Mouse (Mus musculus): Measurements from ENCODE around the gene Papolb.

Gene Papolb

GRCm38 (mm10) chr5:142521195-142521866, 8.5 kb downstream of the Papolb start:
- in situ Hi-C loops (cut with MboI, MseI), result no loop called here

- in situ Hi-C loops (cut with MboI, MseI), result no loop called here
Measured at GRCm38 (mm10) chr5:142520360-142520759, 9.5 kb downstream of the Papolb start.

- in situ Hi-C loops (cut with MboI, MseI), result no loop called here
Measured at GRCm38 (mm10) chr5:142518973-142519372, 10.9 kb downstream of the Papolb start.

GRCm38 (mm10) chr5:142512112-142512511, 17.8 kb downstream of the Papolb start:
- in situ Hi-C loops (cut with MboI, MseI), result no loop called here

DNA sequence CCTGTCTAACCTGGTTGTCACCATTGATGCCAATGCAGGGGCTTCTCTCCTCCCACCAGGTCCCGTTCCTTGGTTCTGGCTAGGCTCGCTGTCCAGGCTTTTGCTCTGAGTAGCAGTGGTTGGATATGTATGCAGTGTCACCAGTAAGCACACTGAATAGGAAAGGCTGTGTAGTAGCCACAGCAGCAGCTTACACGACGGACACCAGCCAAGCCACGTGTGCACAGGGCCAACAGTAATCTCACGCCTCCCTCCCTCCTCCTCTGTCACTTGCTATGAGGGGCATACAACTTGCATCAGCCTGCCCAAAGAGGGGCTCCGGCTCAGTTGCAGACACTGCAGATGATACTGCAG, 19.8 kb downstream of the Papolb start:
- in situ Hi-C loops (cut with MboI, MseI), result no loop called here

DNA sequence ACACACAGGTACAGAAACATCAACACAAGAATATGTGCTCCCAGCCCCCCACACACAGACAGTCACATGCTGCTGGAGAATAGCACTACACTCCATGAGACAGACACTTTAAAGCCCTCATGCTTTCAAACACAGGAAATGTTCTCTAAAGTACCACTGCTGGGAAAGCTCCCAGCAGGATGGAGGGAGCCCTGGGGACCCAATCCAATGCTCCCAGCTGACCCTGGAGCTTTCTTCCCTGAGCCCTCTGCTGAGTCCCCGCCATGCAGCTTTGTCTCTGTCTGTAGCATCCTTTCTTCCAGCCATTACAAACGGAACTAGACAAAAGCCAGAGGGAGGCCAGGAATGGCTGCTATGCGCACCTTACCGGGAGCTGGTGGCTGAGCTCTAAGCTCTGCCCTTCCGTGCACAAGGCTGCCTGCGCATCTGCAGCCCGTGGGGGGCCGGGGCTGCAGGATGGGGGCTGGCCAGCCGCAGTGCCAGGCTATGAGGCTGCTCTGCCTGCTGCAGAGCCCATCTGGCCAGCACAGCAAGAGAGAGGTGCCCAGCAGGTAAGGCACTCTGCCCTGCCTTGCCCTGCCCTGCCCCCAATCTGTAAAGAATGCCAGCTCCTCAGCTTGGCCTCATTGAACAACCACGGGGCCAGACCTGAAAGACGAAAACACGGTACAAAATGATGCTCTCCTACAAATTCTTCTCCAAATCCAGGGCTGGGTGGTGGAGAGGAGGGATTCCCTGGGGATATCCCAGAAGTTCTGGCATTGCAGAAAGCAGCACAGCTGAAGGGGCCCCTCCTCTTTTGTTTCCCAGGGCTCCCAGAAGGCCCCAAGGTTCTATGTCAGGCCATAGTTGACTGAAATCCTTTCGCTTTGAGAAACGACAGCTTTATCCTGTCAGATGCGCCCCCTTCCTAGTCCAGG, 20.5 kb downstream of the Papolb start:
- in situ Hi-C loops (cut with MboI, MseI), result no loop called here

DNA sequence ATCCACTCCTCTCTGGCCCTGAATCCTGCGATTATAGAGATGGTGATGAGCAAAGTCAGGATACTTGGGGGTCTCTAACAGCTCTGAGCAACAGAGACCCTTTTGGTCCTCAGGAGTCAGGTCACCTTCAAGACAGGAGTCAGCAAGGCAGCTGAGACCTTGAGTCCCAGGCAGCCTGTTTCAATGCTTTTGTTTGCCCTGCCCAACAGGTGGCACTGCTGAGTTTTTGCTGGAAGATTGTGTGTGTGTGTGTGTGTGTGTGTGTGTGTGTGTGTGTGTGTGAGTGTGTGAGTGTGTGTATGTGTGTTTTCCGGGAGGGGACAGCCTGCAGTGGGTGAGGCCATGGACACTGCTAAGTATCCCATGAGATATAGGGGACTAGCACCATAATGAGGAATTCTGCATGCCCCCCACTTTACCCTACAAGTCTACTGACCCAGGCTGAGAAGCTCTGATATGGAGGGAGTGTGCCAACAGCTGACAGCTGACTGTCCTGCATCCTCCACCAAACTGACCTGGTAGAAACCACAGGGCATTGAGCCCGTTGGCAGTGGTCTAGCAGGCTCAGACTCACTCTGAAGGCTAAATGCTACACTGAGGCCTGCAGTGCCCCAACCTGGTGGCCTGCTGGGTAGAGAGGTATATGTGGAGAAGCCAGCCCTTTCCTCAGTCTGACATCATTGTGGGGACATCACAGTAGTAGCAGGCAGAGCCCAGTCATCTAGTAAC, 24.0 kb downstream of the Papolb start:
- in situ Hi-C loops (cut with MboI, MseI), result no loop called here

DNA sequence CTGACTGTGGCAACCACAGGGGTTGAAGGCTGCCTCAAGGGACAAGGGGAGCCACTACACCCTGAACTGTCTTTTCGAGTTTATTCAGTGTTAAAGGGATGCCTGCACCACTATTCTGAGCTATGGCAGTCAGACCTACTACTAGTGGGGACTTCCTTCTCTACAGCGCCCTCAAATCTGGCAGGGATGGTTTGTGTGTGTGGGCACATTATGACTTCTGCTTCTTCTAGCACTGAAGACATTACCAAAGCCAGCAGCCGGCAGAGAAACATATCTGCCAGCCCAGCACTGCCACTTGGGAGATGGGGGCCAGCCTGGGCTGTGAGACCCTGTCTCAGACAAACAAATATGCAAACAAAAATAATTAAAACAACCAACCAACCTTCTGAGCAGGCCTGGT, 25.7 kb downstream of the Papolb start:
- in situ Hi-C loops (cut with MboI, MseI), result no loop called here

DNA sequence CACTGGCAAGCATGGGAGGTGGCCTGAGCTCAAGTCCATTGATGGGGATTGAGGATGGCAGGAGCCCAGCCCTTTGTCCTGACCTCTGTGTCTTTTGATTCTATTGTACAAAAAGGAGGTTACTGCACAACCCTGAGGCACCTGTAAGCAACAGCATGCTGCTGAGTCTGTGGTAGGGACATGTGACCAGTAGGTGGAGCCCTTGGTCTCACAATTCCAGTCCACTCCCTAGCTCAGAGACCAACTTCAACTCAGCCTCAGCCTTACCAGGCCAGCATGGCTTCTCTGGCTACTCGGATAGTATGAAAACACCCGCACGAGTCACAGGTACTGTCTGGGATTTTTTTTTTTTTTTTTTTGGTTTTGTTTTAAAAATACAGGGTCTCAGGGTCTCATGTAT, 27.5 kb downstream of the Papolb start:
- in situ Hi-C loops (cut with MboI, MseI), result no loop called here

GRCm38 (mm10) chr5:142500918-142501317, 29.0 kb downstream of the Papolb start:
- in situ Hi-C loops (cut with MboI, MseI), result no loop called here

GRCm38 (mm10) chr5:142498964-142499363, 30.9 kb downstream of the Papolb start:
- in situ Hi-C loops (cut with MboI, MseI), result loop anchor here in 1 of 2 experiments (10.0 kb wide), 1 partner anchor 336 kb away; no protein-coding TSS in a partner anchor

- in situ Hi-C loops (cut with MboI, MseI), result loop anchor here in 1 of 2 experiments (10.0 kb wide), 1 partner anchor 339 kb away; no protein-coding TSS in a partner anchor
Measured at GRCm38 (mm10) chr5:142495321-142496096, 34.4 kb downstream of the Papolb start.

DNA sequence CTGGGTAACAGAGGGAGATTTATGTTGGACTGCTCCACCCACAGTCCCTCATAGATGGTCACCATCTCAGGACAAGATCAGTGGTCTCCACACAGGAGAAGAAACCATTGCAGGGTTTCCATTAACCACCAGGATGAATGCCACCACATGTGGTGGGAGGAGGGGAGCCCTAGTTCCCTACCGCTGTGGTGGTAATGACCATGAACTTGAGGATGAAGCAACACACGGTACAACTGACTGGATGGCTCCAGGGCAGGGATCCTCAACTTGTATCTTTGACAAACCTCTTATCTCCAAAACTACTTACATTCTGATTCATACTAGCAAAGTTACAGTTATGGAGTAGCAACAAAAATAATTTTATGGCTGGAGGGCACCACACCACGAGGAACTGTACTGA, 36.6 kb downstream of the Papolb start:
- in situ Hi-C loops (cut with MboI, MseI), result loop anchor here in 1 of 2 experiments (10.0 kb wide), 1 partner anchor 341 kb away; no protein-coding TSS in a partner anchor

DNA sequence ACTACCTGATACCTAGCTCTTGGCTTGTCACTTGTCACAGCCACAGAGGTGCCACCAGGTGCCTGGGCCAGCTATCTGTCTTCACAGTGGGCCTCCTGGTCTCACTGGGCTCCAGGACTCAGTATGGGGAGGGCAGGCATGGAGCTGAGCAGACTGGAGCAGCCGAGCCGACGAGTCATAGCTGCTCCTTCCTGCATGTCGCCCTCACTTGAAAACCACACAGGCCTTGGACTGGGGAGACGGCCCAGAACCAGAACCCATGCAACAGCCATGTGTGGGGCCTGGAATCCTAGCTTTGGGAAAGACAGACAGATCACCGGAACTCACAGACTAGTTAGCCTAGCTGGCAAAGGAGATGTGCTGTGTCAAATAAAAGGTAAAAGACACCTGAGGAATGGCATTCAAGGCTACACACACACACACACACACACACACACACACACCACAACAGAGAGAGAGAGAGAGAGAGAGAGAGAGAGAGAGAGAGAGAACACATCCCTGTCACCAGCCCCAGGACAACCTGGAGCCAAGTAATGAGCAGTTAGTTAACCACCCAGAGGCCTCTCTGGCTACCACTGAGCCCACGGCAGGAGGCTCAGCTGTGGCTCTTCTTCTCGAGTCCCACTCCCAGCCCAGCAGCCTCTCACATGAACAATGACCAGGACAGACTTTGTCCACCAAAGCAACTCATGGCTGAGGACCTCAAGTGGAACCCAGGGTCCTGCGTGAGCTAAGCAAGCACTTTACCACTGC, 39.7 kb downstream of the Papolb start:
- in situ Hi-C loops (cut with MboI, MseI), result loop anchor here in 1 of 2 experiments (10.0 kb wide), 1 partner anchor 345 kb away; no protein-coding TSS in a partner anchor

DNA sequence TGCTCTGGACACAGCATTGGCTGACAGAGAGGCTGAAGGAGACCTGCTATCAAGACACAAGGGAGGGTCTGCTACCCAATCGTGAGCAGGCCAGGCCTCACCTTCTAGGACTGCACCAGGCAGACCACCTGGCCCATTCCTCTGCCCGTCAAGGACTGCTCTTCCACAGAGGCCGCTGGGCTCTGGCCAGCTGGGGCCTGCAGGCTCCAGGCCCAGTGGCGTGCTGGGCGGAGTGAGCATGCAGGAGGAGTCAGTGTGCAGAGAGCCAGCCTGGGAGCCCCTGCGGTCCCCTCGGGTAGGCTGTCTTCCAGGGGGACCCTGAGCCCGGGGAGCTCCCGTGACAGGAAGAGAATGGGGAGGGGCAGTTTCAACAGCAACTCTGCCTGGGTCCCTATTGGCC, 43.2 kb downstream of the Papolb start:
- in situ Hi-C loops (cut with MboI, MseI), result no loop called here

DNA sequence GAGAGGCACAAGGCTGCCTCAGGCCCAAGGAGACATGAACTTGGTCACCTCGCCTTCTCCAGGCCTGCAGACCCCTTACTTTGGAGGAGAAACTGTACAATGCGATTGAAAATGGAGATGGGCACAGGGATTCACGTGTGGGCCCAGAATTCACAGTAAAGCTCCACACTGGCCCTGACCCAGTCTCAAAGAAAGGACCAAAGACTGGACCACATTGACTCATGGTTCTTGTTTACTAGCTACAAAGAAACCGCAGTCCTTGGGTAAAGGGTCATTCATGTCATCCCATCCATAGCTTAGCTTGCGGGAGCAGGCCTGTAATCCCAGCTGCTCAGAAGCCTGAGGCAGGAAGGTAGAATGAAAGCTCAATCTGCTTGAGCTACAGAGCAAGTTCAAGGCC, 46.3 kb downstream of the Papolb start:
- in situ Hi-C loops (cut with MboI, MseI), result loop anchor here in 1 of 2 experiments (5.0 kb wide), 1 partner anchor 69 kb away; the partner anchor contains the start of gene Radil

GRCm38 (mm10) chr5:142482512-142482911, 47.4 kb downstream of the Papolb start:
- in situ Hi-C loops (cut with MboI, MseI), result loop anchor here in 1 of 2 experiments (5.0 kb wide), 1 partner anchor 70 kb away; the partner anchor contains the start of gene Radil

GRCm38 (mm10) chr5:142478829-142479435, 50.9 kb downstream of the Papolb start:
- in situ Hi-C loops (cut with MboI, MseI), result no loop called here

- in situ Hi-C loops (cut with MboI, MseI), result no loop called here
Measured at GRCm38 (mm10) chr5:142477866-142478615, 51.8 kb downstream of the Papolb start.

Measured in T-helper 17 cell (primary cell).